Mouse (Mus musculus): ENCODE measurements around the gene Caskin2.
"Not testable (repeated sequence)": the region's sequence is repeated elsewhere in the genome, so short reads cannot be mapped to it uniquely, and the experiment has no call there.

The Caskin2 gene

DNA sequence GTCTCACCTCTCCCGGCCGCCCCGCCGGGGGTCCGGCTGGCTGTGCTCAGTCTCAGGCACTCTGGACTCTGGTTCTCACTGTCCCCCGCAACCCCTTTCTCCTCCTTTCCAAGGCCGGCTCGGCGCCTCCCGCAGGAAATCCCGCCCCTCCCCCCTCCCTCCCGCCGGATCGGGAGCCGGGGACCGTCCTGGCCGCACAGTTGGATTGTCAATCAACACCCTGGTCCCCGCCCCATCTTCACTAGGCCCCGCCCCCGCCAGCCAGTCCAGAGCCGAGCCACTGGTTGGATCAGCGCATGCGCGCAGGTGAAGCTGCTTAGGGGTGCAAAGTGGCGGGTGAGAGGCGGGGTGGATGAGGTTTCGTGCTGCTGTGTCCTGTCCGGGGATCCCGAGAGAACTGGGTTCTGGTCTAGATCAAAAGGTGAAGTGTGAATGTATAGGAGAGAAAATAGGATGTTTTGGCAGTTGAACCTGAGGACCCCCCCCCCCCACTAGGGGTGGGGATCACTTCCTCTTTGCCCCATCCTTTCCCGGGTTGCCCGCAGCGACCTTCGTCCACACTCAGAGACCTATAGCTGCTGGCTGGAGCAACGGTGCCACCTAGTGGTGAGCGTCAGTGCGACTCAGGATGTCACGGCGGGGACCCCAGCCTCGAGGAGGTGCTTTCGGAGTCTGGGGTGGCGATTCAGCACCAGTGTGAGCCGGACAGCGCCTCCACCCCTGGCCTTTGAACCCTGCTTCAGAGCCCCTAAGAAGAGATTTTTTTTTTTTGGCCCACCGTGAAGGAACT is at the start of gene Caskin2:
Caskin2 (minus strand) TSS at position 133 of the 790 bp plus-strand sequence.
- DNase-seq (ENCODE audit: low read depth, low spot score), result peak; percentile 78

DNA sequence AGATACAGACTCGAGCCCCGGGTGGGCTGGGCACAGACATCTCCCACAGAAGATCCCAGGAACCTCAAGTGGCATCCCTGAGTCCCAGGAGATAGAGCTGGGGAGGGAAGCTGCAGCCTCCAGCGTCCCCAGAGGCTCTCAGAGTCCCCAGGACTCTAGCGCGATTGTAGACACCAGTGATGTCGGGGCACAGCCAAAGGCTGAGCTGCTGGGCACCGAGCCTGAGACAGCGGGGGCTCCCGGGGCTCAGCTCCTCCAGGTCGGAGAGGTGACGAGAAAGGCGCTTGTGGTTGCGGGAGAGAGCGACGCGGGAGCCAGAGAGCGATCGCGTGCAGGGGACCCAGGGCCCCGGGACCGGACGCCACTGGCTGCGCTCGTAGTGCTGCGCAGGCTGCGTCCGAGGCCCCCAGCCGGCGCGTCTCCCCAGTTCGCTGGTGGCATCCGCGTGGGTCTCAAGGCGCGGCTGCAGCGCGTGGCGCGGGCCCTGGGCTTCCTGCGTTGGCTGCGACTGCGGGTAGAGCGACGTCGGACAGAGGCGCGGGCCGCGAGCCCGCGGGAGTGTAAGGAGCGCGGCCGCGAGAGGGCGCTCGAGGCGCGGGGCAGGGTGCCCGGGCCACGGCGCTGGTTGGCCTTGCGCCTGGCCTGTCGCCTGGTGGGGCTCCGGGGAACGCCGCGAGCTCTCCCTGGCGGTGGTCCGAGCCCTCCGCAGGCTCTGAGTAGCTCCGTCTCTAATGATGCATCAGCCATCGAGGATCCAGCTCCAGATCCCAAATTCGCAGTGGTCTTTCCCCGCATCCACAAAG is 45.9 kb upstream of the Caskin2 start:
- DNase-seq (ENCODE audit: low read depth, low spot score), result peak; percentile 34

DNA sequence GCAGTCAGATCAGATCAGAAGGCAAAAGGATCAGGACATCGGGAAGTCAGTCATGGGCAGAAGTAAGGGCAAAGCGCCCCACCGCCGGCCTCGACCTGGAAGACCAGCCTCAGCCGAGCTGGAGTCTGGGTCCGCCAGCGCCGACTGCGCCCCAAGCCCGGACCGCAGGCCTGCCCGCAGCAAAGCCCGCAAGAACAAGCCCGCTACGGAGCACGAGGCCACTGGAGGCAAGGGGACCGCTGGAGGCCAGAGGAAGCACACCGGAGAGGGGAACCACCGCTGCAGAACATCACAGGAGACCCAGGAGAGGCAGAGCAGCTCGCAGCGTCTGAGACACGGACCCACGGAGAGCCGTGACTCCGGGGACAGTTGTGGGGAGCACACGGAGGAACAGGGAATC is 44.9 kb upstream of the Caskin2 start, which contains the start of gene Myo15b:
Myo15b (plus strand) TSS at position 53 of the 400 bp plus-strand sequence.
- no peak for DNase-seq (ENCODE audit: low read depth, low spot score)

DNA sequence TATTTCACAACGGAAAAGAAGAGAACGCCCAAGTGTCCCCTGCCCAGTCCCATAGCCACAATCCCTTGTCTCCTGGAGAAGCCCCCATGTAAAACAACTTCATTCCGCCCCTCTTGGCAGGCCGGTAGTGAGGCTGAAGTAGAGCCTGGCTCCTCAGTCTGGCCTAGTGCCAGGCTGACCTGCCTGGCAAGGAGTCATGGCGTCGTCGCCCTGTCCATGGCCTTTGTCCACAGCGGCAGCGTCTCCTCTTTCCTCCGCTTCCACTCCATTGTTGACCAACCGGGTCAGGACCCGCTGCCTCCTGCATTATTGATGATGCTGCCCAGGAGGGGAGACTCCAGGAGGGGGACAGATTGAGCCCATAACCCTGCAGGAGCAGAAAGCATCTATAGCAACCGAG is 44.5 kb upstream of the Caskin2 start:
- DNase-seq (ENCODE audit: low read depth, low spot score), result no peak

DNA sequence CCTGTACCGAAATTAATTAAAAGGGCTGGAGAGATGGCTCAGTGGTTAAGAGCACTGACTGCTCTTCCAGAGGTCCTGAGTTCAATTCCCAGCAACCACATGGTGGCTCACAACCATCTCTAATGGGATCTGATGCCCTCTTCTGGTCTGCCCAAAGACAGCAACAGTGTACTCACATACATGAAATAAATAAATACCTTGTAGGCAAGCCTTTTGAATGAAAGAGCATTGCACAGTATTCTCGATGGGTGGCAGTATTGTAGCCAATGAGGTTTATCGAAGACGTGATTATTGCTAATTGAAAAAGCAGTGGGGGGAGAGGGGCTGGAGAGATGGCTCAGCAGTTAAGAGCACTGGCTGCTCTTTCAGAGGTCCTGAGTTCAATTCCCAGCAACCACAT is 43.7 kb upstream of the Caskin2 start:
- not testable (repeated sequence) for DNase-seq (ENCODE audit: low read depth, low spot score)

DNA sequence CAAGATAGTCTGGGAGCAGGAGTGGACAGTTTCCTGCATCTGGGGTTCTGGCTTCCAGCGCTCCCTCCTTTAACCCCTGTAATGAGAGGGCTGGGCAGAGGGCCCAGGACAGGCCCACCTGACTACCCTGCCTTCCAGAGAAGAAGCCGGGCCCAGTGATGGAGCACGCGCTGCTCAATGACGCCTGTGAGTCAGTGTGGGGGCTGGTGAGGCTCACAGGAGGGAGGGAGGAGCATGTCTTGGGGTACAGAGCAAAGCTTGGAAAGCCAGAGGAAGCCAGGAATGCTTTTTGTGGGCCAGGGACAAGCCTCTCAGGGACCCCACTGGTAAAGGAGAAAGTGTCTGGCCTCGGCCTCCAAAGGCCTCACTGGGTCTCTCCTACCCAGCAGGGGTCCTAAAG is 41.2 kb upstream of the Caskin2 start:
- DNase-seq (ENCODE audit: low read depth, low spot score), result no peak

DNA sequence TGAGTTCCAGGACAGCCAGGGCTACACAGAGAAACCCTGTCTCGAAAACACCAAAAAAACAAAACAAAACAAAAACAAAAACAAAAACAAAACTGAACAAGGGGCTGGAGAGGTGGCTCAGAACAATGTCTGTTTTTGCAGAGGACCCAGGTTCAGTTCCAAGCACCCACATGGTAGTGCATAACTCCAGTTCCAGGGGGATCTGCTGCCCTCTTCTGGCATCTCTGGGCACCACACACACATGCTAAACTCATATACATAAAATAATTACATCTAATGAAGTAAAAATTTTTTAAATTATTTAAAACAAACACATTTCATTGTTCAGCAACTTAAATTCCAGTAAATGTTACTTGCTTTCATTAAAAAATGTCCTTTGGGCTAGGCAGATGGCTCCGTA is 32.4 kb upstream of the Caskin2 start:
- no peak for DNase-seq (ENCODE audit: low read depth, low spot score)

DNA sequence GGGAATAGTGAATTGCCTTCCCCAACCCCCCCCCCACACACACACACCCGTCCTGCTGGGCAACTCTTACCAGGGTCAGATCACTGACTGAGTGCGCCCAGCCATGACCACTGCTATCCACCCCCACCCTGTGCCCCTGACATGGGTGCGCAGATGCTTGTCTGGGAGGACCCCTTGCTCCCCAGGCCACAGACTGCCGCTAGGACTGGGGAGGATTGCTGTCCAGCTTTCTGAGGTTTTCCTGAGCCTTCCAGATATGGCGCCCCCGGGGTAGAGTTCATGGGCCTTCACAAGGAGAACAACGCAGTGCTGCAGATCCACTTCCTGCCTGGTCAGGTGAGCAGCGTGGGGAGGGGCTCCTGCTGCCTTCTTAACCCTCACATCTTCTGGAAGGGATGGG is 30.8 kb upstream of the Caskin2 start:
- DNase-seq (ENCODE audit: low read depth, low spot score), result no peak

DNA sequence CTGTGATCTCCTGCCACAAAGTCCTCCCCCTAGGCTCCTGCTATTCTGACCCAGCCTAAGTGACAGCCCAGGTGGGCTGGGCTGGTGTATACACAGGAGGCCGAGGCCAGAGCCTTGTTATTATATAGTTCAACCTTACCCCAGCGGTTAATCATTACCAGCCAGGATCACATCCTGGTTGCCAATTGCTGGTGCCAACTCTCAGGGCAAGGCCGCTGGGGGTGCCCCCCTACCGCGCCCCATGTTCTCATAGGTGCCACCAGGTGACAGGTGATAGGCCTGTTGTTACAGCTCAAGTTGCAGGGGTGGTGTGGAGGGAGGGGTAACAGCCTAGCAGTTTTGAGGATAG is 30.4 kb upstream of the Caskin2 start:
- no peak for DNase-seq (ENCODE audit: low read depth, low spot score)

DNA sequence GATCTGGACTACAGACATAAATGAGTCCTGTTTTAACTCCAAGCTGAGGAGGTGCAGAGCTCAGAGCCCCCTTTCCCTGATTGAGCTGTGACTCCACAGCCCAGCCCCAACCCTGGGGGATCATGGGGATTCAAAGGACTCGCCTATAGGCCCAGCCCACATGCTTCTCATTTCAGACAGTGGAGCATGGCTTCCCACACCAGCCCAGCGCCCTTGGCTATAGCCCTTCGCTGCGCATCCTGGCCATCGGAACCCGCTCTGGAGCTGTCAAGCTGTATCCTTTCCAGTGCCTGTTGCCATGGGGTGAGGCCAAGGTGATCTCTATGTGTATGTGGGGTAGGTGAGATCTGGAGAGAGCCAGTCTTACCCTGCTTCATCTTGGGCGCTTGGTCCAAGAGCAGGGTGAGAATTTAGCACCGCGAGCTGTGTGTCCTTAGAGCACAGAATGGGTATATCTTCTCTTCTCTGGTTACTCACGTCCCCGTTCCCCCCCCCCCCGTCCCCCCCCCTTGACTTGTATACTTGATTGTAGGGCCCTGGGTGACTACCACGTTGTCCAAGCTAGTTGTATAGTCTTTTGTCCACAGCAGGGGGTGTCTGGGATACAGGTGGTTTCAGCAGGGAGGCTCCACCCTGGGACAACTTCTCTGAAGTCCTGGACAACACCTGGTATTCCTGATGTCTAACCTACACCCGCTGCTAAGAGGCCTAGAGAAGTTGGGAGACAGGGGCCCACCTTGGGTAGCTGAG is 29.9 kb upstream of the Caskin2 start:
- no peak for DNase-seq (ENCODE audit: low read depth, low spot score)

DNA sequence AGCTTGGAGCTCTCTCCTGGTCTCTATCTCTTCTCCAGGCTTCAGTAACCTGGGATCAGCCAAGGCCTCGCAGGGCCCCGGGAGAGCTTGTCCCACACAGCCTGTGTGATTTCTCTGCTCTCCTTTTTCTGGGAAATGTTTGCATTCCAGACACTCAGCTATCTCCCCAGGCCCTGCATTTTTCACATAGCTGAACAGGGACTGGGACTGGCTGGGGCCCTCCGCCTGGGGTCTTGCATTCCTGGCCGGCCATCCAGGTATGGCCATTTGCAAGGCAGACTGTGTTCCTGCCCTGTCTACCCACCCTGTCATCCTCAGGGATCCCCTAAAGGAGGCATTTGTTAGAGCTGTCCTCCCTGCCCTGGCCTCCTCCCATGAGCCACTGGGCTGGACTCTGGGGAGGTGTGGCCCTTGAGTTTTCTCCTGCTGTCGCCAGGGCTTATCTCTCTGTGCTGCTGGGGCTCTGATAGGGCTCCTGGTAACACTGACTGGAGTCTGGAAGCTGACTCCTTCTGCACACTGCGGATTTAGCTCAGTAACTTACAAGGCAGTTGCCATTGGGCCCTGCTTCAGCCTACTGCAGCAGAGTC is 28.6 kb upstream of the Caskin2 start:
- DNase-seq (ENCODE audit: low read depth, low spot score), result no peak

DNA sequence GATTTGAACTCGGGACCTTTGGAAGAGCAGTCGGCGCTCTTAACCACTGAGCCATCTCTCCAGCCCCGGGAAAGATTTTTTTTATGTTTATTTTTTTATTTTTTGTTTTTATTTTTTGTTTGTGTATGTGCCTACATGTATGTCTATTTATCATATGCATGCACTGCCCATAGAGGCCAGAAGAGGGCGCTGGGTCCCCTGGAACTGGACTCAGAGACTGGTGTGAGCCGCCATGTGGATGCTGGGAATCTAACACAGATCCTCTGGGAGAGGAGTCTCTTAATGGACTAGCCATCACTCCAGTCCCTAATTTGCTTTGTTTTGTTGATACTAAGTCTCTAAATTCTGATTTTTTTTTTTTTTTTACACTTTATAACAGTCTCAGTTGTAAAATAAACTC is 27.6 kb upstream of the Caskin2 start:
- DNase-seq (ENCODE audit: low read depth, low spot score), result no peak

DNA sequence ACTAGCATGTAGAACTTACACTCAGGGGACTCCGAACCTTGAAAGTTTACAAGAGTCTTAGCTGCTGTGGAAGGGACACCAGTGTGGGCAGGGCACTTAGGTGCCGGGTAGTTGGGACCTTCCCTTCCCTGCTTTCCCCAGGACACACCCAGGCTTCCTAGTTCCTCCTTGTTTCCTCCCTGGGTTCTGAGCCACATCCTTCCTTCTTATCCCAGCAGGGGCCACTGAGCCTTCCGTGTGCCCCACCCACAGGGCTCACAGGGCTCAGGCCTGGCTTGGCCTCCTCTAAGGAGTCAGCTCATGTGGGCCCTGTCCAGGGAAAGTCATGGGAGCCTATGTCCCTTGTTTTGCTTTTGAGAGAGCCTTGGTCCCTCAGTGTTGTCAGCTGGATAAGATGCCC is 26.3 kb upstream of the Caskin2 start:
- no peak for DNase-seq (ENCODE audit: low read depth, low spot score)

DNA sequence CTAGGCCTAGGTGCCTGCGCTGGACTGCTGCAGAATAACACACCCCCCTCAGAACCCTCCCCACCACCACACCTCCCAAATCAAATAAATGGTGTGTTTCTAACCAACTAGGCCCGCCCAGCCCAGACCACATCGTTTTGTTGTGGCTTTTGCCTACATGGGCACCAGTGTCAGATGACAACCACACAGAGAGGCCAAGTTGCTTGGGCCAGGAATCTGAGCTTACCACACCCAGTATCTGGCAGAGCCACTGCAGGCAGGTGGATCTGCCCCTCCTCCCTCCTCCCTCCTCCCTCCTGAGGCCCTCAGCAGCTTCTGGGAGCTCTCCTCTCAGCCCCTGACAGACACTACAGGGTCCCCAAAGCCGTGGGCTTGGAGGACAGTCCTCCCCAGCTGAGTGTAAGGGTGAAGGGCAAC is 25.5 kb upstream of the Caskin2 start:
- DNase-seq (ENCODE audit: low read depth, low spot score), result no peak

DNA sequence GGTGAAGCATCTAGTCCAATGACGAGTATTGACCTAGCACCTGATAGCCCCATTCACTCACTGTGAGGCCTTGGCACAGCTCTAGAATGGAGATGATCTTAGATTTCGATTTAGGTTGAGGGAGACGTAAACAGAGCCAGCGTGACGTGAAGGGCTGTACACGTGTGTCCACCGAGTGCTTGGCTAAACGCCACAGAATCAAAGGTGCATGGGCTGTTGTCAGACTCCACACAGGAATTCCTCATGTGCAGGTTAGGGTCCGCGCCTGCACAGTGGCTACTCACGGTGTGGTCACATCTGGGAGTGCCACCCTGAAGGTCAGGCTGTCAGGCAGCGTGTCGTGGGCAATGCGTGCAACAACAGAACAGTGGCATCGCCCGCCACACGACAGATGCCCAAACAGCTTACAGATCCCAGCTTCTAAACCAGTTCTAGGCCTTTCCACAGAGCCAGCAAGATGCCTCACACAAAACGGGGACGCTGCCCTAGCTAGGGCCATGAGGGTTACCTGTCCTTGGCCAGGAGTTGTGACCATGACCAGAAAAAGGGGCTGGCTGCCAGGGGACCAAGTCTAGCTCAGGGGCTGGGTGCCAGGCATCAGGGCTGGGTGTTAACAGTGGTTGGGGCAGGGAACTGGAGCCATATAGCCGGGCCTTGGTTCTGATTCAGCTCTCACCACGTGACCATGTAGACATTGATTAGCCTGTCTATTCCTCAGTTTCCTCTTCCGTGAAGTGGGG is 24.3 kb upstream of the Caskin2 start:
- no peak for DNase-seq (ENCODE audit: low read depth, low spot score)

DNA sequence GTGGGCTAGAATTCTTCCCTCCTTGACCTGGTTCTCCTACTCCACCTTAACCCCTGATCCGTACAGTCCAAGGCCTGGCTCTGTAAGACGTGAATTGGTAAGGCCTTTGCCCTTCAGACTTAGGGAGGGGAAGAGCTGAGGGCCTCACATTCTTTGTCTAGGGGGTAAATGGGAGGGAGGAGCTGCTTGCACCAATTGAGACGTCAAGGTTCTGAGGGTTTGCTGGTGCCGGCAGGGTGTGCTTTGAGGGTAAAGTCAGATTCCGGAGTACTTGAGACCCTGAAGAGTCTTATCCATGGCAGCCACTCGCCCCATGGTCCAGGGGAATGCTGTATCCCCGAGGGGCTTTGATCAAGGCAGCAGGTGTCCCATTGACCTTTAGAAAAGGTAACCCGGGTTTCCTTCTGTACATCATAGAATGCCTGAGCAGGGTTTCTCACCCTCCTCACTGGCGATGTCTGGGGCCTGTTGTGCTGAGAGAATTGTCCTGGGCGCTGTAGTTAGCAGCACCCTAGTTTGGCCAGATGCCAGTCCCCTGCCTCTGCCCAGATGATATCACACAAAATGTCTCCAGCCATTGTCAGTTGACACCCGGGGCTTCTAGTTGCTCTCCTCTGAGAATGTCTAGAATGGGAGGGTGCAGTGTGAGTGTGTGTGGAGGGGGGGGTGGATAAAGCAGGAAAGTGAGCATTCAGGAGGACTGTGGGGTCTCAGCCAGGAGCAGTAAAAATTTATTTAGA is 23.4 kb upstream of the Caskin2 start:
- DNase-seq (ENCODE audit: low read depth, low spot score), result no peak

DNA sequence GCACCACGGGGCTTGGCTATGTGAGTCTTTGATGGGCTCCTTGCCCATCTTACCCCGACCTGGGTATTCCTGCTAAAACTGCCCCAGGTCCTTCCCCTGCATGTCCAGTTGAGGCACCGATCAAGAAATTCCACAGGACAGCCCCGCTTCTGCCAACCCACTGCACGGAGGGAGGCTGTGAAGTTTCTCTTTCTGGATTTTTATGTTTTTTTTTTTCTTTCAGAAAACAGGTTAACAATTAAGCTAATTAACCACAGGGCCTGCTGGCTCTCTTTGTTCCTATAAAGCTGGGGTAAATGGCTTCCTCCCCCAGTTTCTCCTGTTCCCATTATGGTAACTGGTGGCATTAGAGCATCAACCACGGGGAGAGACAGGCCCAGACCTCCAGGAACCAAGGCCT is 20.6 kb upstream of the Caskin2 start:
- no peak for DNase-seq (ENCODE audit: low read depth, low spot score)

DNA sequence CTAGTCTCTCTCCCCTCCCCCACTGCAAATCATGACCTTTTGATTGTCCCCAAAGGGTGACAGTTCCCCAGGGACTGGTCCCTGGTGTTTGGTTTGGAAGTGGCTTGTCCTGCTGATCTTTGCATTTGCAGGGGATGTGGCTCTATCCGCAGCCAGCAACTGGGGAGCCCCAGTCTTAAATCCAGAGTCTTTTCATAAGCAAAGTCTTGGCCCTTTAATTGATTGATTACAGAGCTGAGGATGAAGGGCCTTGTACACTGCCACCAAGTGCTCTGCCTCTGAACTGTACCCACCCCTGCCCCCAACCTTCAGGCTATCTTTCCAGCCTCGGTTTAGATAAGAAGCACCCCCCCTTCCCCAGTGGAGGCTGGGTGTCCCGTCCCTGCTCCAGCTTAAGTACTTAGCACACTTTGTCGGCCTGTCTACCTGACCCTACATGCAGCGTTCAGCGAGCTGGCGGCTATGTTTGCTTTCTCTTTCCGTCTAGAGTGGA is 19.6 kb upstream of the Caskin2 start:
- DNase-seq (ENCODE audit: low read depth, low spot score), result no peak

DNA sequence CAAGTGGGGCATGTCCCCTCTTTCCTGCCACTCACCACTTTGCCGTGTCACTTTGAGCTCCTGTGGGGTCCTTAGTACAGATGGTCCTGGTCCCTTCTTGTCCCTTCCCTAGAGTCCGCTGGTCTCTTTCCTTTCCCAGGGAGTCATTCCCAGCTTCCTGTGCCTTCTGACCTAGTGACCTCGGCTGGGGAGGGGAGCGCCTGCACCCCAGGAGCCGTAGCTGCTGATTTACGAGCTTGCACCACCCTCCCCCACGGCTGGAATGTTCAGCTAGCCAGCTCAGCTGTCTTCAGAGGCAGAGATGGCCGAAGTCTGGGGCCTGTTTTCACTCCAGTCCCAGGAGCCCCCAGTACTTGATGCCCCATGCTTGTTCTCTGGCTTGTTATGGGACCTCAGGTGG is 19.1 kb upstream of the Caskin2 start:
- DNase-seq (ENCODE audit: low read depth, low spot score), result no peak

DNA sequence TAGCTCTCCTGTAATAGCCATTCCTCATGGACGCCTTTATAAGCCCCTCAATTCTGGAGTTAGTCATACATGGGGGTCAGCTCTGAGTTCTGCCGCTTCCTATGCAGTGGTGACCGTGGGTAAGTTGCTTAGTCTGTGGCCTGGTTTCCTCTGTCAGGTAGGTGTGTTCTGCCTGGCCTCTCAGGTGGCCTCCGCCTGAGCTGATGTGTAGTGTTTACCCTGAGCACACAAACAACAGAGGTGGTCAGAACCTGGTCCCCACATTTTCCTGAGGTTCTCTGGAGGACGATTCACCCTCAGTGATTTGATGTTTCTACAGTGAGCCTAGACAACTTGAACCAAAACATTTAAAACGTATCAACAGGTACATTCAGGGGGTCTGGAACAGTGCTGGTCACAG is 18.6 kb upstream of the Caskin2 start:
- DNase-seq (ENCODE audit: low read depth, low spot score), result no peak

All from brain, embryonic 18.5 days (tissue).